Mouse (Mus musculus): ENCODE results near the gene Ngef. TPM values are rescaled to one million over a fixed set of nuclear protein-coding genes. Genes with fewer than 3 reads are reported as not detected.

Gene Ngef
- total RNA-seq, 4 experiments from 2014 or later: 96.0 to 116 (median 105) TPM

DNA sequence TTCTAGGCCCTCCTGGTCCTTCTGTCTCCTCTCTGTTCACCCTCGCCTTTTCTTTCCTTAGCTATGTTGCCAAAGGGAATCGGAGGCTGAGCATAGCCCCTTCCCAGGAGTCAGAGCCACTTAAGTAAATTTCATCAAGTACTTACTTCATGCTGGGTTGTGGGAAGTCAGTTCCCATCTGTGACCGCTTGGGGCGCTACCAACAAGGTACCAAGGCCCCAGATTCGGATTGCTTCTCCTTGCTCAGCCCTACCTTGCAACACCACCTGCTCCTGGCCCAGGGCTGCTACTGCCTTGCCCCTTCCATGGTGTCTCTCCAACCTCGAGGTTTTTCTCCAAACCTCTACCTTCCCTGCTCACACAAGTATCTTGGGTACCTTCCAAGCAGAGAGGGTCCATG, 5.3 kb downstream of the Ngef start:
- peak in 1 of 2 experiments; percentile 16 for DNase-seq (ENCODE audit: low spot score in 2 of 2)

DNA sequence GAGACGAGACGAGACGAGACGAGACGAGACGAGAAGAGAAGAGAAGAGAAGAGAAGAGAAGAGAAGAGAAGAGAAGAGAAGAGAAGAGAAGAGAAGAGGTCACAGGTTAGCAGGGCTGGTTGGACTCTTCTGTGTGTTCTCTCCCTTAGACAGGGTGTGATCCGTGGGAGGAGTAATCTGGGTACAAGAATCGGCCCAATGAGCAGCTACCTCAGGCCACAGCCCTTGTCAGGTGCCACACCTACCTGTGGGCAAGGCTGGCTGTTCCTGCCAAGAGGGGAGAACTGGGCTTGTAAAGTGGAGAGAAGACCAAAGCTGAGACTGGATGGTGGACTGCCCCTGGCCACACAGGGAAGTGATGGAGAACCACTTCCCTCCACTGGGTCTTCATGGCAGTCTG, 7.9 kb downstream of the Ngef start:
- no peak for DNase-seq (ENCODE audit: low spot score in 2 of 2)

DNA sequence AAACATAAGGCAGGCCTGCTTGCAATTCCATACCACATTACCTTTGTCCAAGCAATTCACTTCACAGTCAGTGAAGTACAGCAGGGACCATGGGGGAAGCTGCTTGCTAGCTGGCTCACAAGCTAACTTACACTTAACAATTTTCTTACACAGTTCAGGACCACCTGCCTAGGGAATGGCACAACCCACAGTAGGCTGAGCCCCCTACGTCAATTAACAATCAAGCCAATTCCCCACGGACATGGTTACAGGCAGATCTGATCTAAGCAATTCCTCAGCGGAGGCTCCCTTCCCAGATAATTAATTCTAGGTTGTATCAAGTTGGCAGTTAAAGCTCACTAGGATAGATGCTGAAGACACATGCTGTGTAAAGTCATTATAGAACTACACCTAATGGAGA, 10.7 kb downstream of the Ngef start:
- no peak for DNase-seq (ENCODE audit: low spot score in 2 of 2)

DNA sequence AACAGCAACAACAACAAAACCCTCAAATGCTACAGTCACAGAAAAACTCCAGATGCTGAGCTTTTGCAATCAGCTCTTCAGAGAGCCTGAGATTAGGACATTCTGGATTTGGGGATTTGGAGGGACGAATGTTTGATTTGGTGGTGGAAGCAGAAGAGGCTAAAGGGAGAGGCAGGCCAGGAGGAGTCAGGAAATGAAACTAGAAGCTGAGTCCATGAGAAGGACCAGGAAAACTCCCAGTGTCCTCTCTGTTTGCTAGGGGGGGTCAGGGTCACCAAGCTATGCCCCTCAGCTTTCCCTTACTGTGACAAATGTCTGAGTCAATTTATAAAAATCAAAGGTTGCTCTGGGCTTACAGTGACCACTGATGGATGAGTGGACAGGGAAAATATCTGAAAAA, 20.1 kb downstream of the Ngef start:
- no peak for DNase-seq (ENCODE audit: low spot score in 2 of 2)

DNA sequence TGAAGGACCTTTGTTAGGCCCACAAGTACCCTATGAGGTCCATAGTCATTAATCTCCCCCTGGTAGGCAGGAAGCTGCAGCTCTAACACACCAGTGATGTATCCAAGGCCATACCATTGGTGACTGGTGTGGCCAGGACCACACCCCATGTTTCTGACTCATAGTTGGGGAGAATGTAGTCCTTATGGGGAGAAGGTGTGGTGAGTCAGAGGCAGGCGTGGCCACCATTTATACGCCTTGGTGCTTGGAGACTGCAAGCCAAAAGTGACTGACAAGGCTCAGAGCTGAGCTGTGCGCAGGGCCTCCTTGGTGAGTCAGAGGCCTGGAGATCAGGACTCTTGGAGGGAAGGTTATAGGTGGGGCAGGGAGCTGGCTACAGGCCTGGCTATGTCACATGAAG, 22.7 kb downstream of the Ngef start:
- DNase-seq (ENCODE audit: low spot score in 2 of 2): no peak

DNA sequence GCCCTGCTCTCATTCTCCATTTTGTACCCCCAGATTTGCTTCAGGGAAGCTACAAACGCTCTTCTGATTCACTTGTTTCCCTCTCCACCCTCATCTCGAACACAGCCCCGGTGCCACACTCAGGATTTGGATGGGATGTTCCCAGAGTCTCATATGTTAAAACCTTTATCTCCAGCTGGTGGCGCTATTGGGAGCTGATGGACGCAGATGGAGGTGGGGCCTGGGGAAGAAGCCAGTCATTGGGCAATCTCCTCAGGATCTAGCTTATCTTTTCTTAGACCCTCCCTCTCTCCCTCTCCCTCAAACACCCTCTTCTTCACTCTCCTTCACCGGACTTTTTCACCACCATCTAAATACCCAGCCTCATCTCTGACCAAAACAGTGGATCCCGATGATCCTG, 32.1 kb downstream of the Ngef start:
- DNase-seq (ENCODE audit: low spot score in 2 of 2): no peak

DNA sequence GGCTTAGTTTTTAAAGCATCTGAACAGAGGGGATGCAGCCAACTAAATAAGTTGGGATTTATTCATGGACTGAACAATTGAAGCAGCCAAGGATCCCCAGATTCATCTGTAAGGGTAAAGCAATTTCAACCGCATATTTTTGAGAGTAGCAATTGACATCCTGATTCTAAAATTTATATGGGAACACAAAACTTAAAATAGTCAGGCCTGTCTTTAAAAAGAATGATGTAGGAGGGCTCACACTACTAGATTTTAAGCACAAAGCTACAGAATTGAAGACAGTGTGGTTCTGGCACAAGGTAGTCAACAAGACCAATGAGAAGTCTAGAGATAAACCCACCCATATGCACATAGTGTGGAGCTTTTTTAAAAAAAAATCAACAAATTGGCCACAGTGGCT, 36.7 kb downstream of the Ngef start:
- no peak for DNase-seq (ENCODE audit: low spot score in 2 of 2)

DNA sequence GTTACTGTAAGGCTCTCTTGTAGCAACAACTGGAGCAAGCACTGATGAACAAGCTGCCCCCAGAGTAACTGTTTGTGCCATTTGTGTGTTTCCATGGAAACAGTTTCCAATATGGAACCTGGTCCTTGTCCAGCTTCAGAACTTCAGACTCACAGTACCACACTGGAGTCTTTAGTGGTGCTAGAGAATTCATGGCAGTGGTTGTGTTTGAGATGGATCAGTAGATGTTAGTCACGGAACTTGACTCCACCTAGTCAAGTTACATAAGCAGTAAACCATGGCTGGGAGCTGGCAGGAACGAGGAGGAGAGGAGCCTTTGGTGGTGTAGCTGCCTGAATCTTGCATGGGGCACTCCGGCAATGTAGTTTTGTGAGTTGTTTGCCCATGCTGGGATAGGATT, 39.6 kb downstream of the Ngef start:
- DNase-seq (ENCODE audit: low spot score in 2 of 2): no peak

DNA sequence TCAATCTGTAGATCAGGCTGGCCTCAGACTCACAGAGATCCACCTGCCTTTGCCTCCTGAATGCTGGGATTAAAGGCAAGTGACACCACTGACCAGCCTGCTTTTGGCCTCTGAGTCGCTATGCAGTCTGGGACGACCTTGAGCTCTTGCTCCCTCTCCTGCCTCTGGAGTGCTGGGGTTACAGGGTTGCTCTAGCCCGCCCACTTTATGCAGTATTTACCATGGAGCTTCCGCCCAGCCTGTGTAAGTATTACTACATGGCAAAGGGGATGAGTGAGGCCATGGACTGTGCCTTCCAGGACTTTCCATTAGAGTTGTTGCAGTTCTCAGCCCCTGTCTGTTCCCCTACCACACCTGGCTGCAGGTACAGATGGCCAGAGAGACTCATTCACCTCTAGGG, 41.3 kb downstream of the Ngef start:
- DNase-seq (ENCODE audit: low spot score in 2 of 2): no peak

DNA sequence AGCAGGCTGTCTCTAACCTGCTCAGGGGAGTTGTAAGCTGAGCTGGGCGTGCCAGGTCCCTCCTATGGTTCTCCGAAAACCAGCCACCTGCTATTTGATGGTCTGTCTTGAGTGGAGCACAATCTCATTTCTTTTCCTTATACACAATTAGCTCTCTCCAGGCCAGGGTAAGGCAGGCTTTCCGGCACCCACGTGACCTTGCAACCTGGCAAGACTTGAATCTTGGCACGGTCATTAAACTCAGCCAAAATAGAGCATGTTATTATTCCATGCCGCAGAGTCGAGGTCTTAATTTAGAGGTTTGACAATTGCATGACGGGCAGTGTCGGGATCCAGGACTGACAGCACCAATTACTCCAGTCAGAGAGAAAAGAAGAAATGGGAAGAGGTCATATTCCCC, 46.5 kb downstream of the Ngef start:
- no peak for DNase-seq (ENCODE audit: low spot score in 2 of 2)

DNA sequence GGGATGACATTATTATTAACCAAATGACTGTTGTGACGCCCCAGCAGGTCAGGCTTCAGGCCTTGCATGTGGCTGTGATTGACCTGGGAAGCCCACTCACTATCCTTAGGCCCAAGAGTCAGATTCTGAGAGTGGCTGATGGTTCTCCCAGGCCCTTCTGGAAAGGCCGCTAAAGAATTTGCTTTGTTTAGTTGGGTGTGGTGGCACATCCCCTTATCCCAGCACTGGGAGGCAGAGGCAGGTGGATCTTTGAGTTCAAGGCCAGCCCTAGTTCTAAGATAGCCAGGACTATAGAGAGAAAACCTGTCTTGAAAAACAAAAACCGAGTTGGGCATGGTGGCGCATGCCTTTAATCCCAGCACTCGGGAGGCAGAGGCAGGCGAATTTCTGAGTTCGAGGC, 48.6 kb downstream of the Ngef start:
- no peak for DNase-seq (ENCODE audit: low spot score in 2 of 2)

DNA sequence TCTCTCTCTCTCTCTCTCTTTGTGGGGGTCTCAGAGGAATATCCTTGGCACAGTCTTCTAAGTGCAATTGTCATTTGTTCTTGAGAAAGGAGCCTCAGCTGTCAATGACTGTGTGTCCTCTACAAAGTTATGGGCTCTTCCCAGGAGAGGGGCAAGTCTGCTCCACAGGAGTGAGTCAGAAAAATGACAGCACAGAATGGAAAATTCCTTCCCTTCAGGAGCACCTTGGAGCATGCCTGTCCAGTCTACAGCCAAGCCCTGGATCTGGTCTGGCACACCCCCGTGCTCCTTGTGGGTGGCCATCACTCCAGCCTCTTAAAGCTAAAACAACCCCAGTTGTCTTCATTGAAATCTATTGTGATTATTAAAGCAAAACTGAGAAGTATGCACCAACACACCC, 52.1 kb downstream of the Ngef start:
- DNase-seq (ENCODE audit: low spot score in 2 of 2): no peak

DNA sequence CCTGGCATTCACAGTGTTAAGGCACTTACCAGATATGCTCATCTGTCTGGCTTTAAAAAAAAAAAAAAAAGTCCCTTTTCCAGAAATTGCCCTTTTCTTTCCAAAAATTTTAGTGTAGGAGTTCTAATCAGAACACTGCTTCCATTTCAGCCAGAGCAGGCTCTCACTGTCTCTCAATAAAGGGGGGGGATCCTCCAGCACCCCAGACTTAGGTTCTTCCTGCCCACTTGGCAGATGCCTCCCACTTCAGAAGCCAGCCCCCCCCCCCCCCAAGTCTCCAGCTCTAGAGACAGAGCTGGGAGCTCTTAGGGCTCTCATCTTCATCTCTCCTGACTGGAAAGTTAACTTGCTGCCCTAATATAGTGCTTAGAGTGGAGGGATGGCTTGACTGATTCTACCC, 53.2 kb downstream of the Ngef start:
- DNase-seq (ENCODE audit: low spot score in 2 of 2): no peak

DNA sequence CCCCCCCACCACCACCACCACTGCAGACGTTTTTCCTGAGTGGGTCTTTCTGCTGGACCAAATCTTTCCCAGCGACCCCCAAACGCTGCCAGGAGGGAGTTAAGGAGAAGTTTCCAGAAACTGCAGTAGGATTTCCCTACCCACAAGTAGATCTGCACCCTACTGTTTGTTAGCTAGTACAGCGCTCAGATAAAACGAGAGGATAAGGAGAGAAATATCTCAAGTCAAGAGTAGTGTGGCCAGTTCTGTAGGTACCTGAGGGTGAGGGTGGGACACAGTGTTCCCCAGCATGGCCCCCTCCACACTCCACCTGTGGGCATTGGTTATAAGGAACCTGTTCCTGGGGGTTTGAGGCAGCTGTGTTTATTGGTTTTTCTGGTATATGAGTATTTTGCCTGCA, 62.8 kb downstream of the Ngef start:
- no peak for DNase-seq (ENCODE audit: low spot score in 2 of 2)

DNA sequence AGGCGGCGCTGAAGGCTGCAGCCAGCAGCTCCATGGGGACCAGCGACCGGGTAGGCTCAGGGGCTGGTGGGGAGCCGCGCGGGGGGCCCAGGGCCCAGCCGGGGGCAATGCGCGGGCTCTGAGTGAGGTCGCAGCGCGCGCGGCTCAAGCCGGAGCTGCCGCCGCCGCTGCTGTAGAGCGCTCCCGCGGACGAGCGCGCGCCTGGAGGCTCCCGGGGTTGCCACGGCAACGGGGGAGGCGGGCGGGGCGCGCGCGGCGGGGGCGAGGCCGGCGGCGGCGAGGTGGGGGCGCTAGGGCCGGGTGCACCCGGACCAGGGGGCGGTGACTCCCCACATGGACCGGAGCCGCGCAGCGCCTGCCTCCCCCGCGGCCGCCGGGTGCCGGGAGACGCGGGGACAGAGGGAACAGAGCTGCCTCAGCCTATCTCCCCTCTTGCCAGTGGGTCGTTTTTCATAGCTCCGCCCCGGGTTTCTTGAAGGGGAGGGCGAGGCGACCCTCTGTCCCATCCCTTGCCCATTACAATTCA, 63.4 kb downstream of the Ngef start:
- no peak for DNase-seq (ENCODE audit: low spot score in 2 of 2)

DNA sequence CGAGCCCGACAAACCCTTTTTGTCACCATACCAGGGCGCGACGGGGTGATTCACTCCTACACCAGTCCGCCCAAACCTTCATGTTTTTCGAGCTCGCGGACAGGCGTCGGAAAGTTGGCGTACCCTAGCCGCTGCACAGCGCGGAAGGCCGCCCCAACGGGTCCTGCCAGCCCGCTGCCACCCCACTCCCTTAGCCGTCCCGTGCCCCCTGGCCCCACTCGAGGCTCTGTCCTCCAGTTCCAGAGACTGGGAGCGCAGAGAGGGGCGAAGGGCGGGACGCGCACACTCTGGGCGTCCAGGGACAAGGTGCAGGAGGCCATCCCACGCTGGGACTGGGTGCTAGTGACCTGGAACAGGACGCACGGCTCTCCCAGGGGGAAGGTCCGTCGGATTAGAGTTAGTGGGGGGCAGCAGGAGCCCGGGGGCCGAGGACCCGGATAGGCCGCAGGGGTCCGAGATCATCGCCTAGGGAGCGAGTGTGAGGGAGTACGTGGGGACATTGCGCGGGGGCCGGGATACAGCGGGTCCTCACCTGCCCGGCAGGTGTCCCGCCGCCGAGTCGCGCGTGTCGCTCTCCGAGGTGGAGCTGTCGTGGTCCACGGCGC, 64.0 kb downstream of the Ngef start, which contains the start of gene Neu2:
Gene Neu2, plus strand, starts transcription at position 329 of the 605 bp plus-strand sequence.
- DNase-seq (ENCODE audit: low spot score in 2 of 2): no peak

DNA sequence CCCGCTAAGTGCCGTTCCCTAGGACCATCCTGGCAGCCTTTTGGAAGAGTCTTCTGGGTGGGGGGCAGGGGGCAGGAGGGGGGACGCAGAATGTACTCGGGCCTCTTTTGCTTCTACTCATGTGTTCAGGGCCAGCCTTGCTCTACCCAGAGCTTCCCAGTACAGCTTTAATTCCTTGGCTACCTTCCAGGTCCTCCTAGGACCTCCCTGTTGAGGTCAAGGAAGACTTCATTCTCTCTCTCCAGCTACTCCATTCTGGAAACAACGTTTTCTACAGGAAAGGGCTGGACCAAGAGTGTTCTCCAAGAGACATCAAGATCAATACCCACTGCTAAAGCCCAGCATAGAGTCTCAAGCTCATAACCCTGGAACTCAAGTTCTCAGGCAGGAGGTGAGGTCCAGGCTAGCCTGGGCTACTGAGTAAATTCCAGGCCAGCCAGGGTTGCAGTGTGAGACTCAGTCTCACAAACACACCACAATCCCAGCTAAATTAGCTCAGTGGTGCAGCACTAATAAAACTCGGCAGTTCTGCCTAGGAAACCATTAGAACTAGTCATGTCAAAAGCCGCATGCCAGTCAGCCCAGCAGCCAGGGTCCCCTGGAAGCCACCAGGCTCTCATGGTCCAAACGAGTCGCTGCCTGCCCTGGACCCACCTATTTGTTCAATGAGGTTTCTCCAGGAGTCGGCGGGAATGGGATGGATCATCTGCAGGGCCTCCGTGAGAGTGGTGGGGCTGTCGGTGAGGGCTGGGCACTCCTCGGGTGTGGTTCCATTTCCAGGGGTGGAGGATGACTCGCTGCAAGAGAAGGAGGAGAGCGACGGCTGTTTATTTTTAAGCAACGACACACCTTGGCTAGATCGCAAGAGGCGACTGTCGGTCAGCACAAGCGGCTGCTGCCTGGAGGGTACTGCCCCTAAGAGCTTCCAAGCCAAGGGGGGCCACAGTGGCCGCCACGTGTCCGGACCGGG, 64.8 kb downstream of the Ngef start:
- no peak for DNase-seq (ENCODE audit: low spot score in 2 of 2)

DNA sequence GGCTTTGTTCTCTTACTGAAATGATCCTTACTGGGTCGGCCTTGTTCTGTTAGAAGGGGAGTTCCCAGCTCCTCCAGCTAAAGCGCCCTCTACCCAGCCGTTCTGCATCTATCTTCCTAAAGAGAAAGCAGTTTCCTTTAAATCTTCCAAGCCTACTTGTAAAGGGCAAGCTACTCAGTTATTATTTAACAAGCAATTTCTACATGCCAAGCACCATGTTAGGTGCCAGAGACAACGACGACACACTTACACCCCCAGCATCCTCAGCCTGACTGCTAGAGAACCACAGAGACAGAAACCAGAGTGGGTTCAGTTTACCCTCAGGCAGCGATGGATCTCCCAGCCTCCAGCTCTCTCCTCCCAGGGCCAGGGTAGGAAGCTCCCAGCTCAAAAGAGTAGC, 65.8 kb downstream of the Ngef start:
- DNase-seq (ENCODE audit: low spot score in 2 of 2): no peak

DNA sequence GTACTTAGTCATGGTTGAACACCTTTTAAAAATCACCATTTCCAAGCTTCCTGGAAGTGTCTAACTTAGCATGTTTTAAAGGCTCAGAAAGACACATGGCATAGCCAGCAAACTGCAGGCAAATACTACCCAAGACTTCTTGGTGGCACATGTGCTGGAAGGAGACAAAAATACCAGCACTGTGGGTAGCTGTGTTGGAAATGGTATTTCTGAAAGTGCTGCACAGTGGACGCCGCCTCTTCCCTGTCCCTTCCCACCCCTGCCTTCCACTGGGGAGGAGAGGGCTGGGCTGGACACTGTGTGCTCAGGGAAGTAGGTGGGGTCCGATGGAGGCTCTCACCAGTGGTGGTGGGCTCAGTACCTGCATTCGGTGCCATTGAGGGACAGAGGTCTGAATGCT, 68.1 kb downstream of the Ngef start:
- no peak for DNase-seq (ENCODE audit: low spot score in 2 of 2)

DNA sequence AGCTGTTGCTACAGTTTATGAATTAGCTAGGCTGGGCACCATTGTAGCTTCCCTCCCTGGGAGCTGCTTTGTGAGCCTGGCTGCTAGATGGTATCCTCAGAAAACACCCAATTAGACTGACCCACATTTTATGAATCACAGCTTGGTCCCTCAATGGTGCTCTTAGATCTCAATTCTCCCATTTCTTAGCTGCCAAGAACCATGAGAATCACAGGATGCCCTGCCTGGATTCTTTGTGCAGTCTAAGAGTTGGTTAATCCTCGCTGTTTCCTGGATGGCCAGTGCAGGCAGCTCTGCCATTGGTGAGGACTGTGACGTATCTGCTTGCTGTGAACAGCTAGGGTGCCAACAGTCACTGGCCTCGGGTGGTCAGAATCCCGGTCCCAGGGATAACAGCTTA, 80.1 kb downstream of the Ngef start:
- peak in 1 of 2 experiments; percentile 75 for DNase-seq (ENCODE audit: low spot score in 2 of 2)

DNA sequence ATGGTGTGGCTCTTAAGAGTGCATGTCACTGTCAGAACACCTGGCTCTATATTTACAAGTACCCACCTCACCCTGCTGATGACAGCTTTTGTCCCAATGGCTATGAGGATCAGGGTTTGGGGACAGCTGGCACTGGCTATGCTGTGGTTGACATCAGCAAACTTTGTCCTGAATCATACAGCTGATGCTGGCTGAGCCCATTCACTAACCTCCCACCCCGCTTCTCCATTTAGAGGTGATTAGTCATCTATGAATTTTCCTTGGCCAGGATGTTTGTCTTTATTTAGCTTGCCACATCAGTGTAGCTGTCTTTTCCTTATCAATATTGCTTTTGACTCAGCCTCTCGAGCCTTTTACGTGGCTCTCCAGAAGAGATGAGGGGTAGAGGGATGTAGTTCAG, 81.4 kb downstream of the Ngef start:
- DNase-seq (ENCODE audit: low spot score in 2 of 2): no peak

DNA sequence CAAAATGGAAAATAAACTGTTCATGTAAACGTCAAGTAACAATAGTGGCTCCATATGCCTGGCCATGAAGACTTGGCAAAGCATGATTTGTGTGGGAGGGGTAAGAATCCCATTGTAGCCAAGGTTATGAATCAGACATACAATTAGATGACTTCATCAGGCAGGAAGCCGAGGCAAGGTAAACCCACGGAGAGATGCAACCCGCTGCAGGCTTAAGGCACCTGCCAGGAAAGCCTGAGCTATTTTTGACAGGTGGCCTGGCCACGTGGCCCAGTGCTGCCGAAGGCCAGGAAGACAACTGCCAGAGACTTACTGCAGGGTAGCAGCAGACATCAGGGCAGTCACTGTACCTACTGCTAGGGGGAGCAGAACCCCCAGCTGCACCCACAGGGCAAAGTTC, 87.3 kb downstream of the Ngef start:
- peak; percentile 66 to 77 for DNase-seq (ENCODE audit: low spot score in 2 of 2)

DNA sequence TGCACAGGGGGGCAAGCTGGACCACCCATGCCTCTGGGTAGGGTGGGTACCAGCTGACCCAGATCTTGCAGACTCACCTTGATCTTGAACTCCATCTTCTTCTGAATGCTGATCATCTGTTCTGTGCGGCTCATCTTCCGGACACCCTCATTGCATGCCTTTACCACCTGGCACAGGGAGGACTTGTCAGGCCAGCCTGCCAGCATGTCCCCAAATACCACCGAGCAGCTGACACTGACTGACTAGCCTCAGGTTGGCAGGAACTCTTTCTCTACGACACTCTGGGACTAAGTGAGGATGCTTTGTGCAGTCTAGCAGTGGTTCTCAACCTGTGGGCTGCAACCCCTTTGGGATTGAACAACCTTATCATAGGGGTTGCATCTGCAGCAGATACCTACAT, 91.1 kb downstream of the Ngef start:
- no peak for DNase-seq (ENCODE audit: low spot score in 2 of 2)

Measured in layer of hippocampus, adult 8-10 months (tissue).